Mouse (Mus musculus) spleen, adult 2 months (tissue): Measurements from ENCODE around the gene Cttnbp2. TPM values are rescaled to one million over a fixed set of nuclear protein-coding genes. Genes with fewer than 3 reads are reported as not detected.

Source experiments
- DNase-seq, 2 experiments: peaks; one replicate each; pipeline versions ENCODE4 v3.0.0 to v3.0.0-alpha.2; 2012 to 2021; ENCODE audit warnings: low spot score in 2 of 2, low read depth in 1 of 2
- H3K27ac ChIP-seq: fragments of 200-500 bp; 2 replicates; pipeline ENCODE4 v1.5.1; 2012; ENCODE audit warnings: low read length, inconsistent platforms; ENCODE audit not compliant: insufficient read depth
- H3K27me3 ChIP-seq: fragments of 200-500 bp; 2 replicates; pipeline ENCODE4 v1.6.1; 2012; ENCODE audit warnings: mild to moderate bottlenecking, moderate library complexity, low read length, inconsistent platforms; ENCODE audit not compliant: control insufficient read depth, insufficient read depth
- H3K36me3 ChIP-seq: fragments of 200-500 bp; 2 replicates; pipeline ENCODE4 v1.6.1; 2012; ENCODE audit warnings: mild to moderate bottlenecking, low read length, inconsistent platforms; ENCODE audit not compliant: control insufficient read depth, insufficient read depth
- H3K4me1 ChIP-seq: fragments of 200-500 bp; 2 replicates; pipeline ENCODE4 v1.6.1; 2011; ENCODE audit warnings: inconsistent platforms; ENCODE audit not compliant: control insufficient read depth, insufficient read depth, insufficient read length
- H3K4me3 ChIP-seq: fragments of 200-500 bp; 2 replicates; pipeline ENCODE4 v1.5.1; 2011; ENCODE audit warnings: mild to moderate bottlenecking, inconsistent platforms; ENCODE audit not compliant: insufficient read depth, insufficient read length; ENCODE audit errors: extremely low read depth
- CTCF ChIP-seq: fragments of 200-500 bp; IDR thresholded peaks from 2 replicates; pipeline ENCODE4 v1.5.1; 2011; ENCODE audit warnings: mild to moderate bottlenecking, inconsistent platforms; ENCODE audit not compliant: insufficient read depth, insufficient read length, insufficient replicate concordance; ENCODE audit errors: extremely low read depth
- POLR2A ChIP-seq: fragments of 200-500 bp; IDR thresholded peaks from 2 replicates; pipeline ENCODE4 v1.6.1; 2011; ENCODE audit warnings: low read depth, low read length, inconsistent platforms
- WGBS: fragments of 180-500 bp; shearing (Covaris S2); methylation state at CpG from one replicate; pipeline ENCODE4 v1.1.7; 2018; 5-methylcytosine and 5-hydroxymethylcytosine counted together
- polyA plus RNA-seq: library from polyadenylated mRNA; depleted of rRNA; stranded (reverse); fragments of >200 nt; gene quantifications from 2 replicates; pipeline ENCODE4 v1.2.3, GENCODE M21; 2012

The Cttnbp2 gene
- polyA plus RNA-seq, 1 experiment = 0.70 TPM

- no peak overlapping the region for H3K27ac ChIP-seq
- TF ChIP-seq POLR2A (no peak), CTCF (no peak)
- no peak overlapping the region for H3K4me3 ChIP-seq
- WGBS = 46% methylated on average over 6 of the region's 6 CpGs
- DNase-seq = no peak
- H3K36me3 ChIP-seq = no peaks in the 10 kb centered on the region
- no peaks in the 10 kb centered on the region for H3K27me3 ChIP-seq
- no peaks in the 10 kb centered on the region for H3K4me1 ChIP-seq
Observed at GRCm38 (mm10) chr6:18417866-18418454, 96.7 kb downstream of the Cttnbp2 start.

DNA sequence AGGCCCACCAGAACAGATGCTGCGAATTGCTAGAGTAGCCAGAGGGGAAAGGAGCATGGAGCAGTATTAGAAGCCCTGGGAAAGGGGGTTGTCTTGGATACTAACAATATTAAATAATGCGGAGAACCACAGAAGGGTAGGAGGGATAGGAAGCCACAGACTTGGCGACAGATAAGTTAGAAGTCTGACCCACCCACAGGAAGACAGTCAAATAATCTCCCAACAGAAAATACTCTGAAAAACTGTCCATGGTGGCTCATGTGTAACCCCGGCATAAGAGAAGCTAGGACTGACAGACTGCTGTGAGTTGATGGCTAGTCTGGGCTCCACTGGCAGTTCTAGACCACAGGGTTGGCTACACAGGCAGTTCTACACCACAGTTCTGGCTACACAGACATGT lies 98.7 kb downstream of the Cttnbp2 start:
- WGBS = 76% methylated on average over 4 of the region's 4 CpGs
- no peaks in the 10 kb centered on the region for H3K27me3 ChIP-seq
- H3K27ac ChIP-seq = no peak overlapping the region
- H3K36me3 ChIP-seq = no peaks in the 10 kb centered on the region
- DNase-seq = no peak
- H3K4me3 ChIP-seq = no peak overlapping the region
- TF ChIP-seq CTCF (no peak), POLR2A (no peak)
- H3K4me1 ChIP-seq = no peaks in the 10 kb centered on the region

DNA sequence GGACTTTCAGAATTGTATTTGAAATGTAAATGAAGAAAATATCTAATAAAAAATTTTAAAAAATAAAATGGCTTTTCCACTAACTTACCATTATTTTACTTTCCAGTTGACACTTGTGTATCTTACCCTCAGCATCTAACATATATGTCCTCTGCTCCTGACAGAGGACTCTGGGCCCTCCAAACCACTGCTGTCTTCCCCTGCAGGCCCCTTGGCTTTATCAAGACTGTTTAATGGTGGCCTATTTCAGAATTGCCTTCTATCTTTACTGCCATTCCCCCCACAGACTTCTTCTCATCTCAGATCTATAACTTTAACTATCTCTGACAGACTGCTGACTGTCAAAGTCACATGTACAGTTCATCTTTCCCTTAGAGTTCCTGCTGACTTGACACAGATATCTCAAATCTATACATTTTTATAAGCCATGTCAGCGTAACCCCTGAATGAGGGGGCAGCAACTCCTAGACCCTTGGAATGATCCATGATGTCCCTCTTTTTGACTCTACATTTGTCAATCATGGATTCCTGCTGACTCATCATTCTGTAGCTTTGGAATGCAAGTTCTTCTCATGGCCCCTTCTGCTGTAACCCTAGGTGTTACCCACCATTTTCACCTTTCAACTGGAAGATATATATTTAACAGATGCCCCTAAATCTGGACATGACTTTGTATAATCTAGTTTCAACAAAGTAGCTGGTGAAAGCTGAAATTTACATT lies 103.0 kb downstream of the Cttnbp2 start:
- no peak overlapping the region for H3K4me3 ChIP-seq
- no peak for DNase-seq
- TF ChIP-seq POLR2A (no peak), CTCF (no peak)
- WGBS = 89% methylated on average over 1 of the region's 1 CpGs
- no peaks in the 10 kb centered on the region for H3K27me3 ChIP-seq
- no peak overlapping the region for H3K27ac ChIP-seq
- H3K4me1 ChIP-seq = no peaks in the 10 kb centered on the region
- H3K36me3 ChIP-seq = no peaks in the 10 kb centered on the region

DNA sequence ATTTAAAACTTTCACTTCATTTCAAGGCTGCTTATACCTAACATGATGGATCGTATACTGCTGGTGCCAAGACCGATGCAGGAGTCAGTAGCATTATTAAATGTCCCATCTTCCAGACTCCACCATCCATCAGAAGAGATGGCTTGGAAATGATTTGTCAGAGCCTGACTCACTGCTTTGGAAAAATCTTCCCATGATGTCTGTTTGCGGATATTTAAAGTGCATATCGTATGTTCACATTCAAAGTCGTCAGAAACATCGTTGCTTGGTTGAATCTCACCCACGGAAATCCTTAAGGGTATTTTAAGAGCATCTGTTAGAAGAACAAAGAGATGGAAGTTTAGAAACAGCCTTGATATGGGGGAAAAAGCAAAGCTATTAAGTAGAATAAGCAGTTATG lies 106.2 kb downstream of the Cttnbp2 start:
- H3K27me3 ChIP-seq = no peaks in the 10 kb centered on the region
- no peak for DNase-seq
- no peak overlapping the region for H3K27ac ChIP-seq
- 95% methylated on average over 7 of the region's 7 CpGs for WGBS
- H3K4me1 ChIP-seq = no peaks in the 10 kb centered on the region
- TF ChIP-seq POLR2A = no peak
- TF ChIP-seq CTCF = no peak
- H3K4me3 ChIP-seq = no peak overlapping the region
- H3K36me3 ChIP-seq = no peaks in the 10 kb centered on the region

DNA sequence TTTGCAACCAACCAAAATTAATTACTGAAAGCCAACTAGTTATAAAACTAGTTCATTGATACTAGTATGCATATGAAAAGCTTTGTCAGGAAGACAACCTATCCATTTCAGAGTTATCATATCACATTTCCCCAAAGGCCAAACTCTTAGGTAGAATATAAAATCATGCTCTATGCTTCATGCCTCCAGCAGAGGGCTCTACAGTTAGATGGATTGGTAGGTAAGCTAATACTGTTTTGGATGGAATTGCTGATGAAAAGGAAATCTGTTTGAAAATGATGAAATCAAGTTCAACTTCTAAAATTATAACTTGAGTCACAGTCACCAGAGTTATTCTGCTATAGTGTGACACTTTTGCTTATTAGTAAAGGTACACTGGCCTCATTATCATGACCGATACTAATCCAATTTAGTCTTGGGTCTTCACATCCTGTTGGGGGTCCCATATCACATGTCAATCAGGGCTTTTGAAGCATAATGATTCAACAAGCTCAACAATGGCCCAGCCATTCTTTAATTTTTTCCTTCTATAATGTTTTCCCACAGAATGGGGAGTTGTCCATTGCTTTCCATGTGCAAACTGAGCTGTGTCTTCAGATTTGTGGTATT lies 113.5 kb downstream of the Cttnbp2 start:
- Histone ChIP-seq H3K27me3 (no peaks in the 10 kb centered on the region), H3K4me1 (no peaks in the 10 kb centered on the region), H3K4me3 (no peak overlapping the region), H3K36me3 (no peaks in the 10 kb centered on the region), H3K27ac (no peak overlapping the region)
- TF ChIP-seq POLR2A (no peak), CTCF (no peak)
- 96% methylated on average over 1 of the region's 1 CpGs for WGBS
- no peak for DNase-seq

DNA sequence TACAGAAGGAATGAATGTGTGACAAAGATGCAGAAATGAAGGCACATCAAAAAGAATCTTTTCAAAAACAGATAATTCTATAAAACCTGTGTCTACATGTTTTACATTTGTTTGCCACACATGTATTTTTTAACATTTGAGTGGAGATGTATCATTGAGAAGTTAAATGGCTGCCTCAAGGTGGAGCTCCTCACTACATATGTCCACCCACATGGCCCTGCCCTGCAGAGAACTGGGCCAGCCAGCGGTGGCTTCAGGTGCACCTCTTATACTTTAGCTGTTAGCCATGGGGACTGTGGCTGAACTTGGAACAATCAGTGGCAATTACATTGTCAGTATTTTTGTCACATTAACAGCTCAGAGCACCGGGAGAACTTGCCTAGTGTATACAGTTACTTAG lies 133.3 kb downstream of the Cttnbp2 start:
- Histone ChIP-seq H3K4me3 (no peak overlapping the region), H3K27ac (no peak overlapping the region), H3K36me3 (no peaks in the 10 kb centered on the region), H3K4me1 (no peaks in the 10 kb centered on the region), H3K27me3 (no peaks in the 10 kb centered on the region)
- TF ChIP-seq CTCF (no peak), POLR2A (no peak)
- WGBS = 84% methylated on average over 2 of the region's 2 CpGs
- DNase-seq = no peak
